Comparison of ENCODE assay signal across 18 mouse cellular contexts in the genomic region with DNA sequence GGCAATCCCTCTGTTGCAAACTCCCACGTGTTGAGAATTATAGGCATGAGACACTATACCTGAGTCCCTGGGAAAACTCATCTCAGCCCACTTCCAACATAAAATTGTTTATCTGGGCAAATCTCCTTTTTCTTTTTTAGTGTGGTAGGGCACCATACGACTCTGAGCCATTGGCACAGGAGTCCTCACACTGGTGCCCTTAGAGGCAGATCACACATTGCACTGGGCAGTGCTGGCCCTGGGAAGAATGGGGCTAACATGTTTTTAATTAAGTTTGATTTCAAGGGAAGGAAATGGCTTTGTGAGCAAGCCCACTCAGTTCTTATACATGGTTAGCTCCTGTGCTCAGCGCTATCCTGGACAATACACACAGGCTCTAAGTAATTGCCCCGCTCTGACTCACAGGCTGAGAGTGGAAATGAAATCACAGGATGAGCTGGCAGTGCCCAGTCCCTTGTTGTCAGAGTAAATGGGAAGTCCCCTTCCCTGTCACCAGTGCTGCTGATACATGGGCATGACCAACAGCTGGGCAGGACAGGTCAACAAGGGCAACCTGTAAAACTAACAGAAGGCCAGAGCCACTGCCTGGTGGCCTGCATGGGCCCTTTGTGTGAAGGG.
DNase-seq lines count a peak whose midpoint lies in the region; ATAC-seq lines count a peak whose summit lies in the region.
"Had no signal": no experiment of that assay in that cellular context is flagged by ENCODE, and none has a peak within 500 bp of the region (broad histone marks: within the 10 kb centered on the region; RNA-seq: fewer than 3 reads in every experiment).

No protein-coding gene starts in this region.

- no peak overlapping the region for H3K4me3 ChIP-seq in forebrain, embryonic 16.5 days (replicated peaks; ENCODE audit: low read length)
- no peak overlapping the region for H3K4me3 ChIP-seq in forebrain, embryonic 10.5 days
- H3K4me3 ChIP-seq: embryonic facial prominence, embryonic 12.5 days; forebrain, embryonic 12.5 days; heart, embryonic 13.5 days; layer of hippocampus, adult 2 months had no signal

- H3K27me3 ChIP-seq in forebrain, embryonic 16.5 days (replicated peaks; ENCODE audit: control insufficient read depth, insufficient read depth, low read length) = no peaks in the 10 kb centered on the region
- peaks cover 9% of the 10 kb centered on the region; the same call in 1 of the 2 replicates for H3K27me3 ChIP-seq in forebrain, embryonic 10.5 days (ENCODE audit: poor library complexity, severe bottlenecking)
- H3K27me3 ChIP-seq: embryonic facial prominence, embryonic 12.5 days; heart, embryonic 13.5 days had no signal

- WGBS in forebrain, embryonic 16.5 days = 75% methylated on average over 4 of the region's 4 CpGs
- WGBS in forebrain, embryonic 10.5 days = 74% methylated on average over 4 of the region's 4 CpGs

- no peak overlapping the region for H3K27ac ChIP-seq in forebrain, embryonic 16.5 days (ENCODE audit: low read length)
- no peak overlapping the region for H3K27ac ChIP-seq in forebrain, embryonic 10.5 days
- H3K27ac ChIP-seq: embryonic facial prominence, embryonic 12.5 days; forebrain, embryonic 12.5 days; heart, embryonic 13.5 days; layer of hippocampus, adult 2 months had no signal

- ATAC-seq in forebrain, embryonic 16.5 days = 0 out of 2 replicates have a peak, but pooled peaks have one; percentile 19
- ATAC-seq: liver, postnatal 0 days had no signal

- H3K4me1 ChIP-seq in forebrain, embryonic 16.5 days (replicated peaks; ENCODE audit: control insufficient read depth, insufficient read depth, low read length) = peaks cover 16% of the 10 kb centered on the region
- H3K4me1 ChIP-seq in forebrain, embryonic 10.5 days = peaks cover 29% of the 10 kb centered on the region

- no peak for DNase-seq in forebrain, embryonic 10.5 days (ENCODE audit: extremely low spot score, low spot score)
- DNase-seq in 3134 (ENCODE audit: extremely low read depth, insufficient read length, low spot score) (peak; percentile 50), adipocyte (ENCODE audit: low spot score) (peak; percentile 3)
- DNase-seq in fibroblast of lung, adult 2 months (ENCODE audit: low read depth) = peak; percentile 64
- DNase-seq in left cerebral cortex, adult 8-10 months (ENCODE audit: low spot score in 2 of 2) = no peak
- DNase-seq in left cerebral cortex, adult 11 months (ENCODE audit: low spot score) = no peak
- DNase-seq in ovary, postnatal 14 days (ENCODE audit: low spot score) = no peak
- DNase-seq: cerebellum, adult 9-10 months; gastrocnemius, postnatal 25 days; kidney, adult 9 months; liver, postnatal 0 days; right cerebral cortex, postnatal 14 days; thymus, postnatal 14 days had no signal

- H3K9ac ChIP-seq in forebrain, embryonic 16.5 days (replicated peaks; ENCODE audit: low read depth, low read length) = no peak overlapping the region
- H3K9ac ChIP-seq: embryonic facial prominence, embryonic 12.5 days; forebrain, embryonic 12.5 days; heart, embryonic 13.5 days; liver, postnatal 0 days had no signal

- H3K36me3 ChIP-seq in forebrain, embryonic 16.5 days (ENCODE audit: control insufficient read depth, insufficient read depth) = no peaks in the 10 kb centered on the region
- H3K36me3 ChIP-seq in forebrain, embryonic 10.5 days (replicated peaks) = no peaks in the 10 kb centered on the region
- H3K36me3 ChIP-seq: embryonic facial prominence, embryonic 12.5 days; forebrain, embryonic 12.5 days; heart, embryonic 13.5 days had no signal

- H3K4me2 ChIP-seq in forebrain, embryonic 16.5 days (ENCODE audit: low read length) = no peak overlapping the region
- H3K4me2 ChIP-seq: embryonic facial prominence, embryonic 12.5 days; forebrain, embryonic 12.5 days; heart, embryonic 13.5 days had no signal

- no peaks in the 10 kb centered on the region for H3K9me3 ChIP-seq in forebrain, embryonic 16.5 days (ENCODE audit: control insufficient read depth, low read length)
- no peaks in the 10 kb centered on the region for H3K9me3 ChIP-seq in forebrain, embryonic 10.5 days
- H3K9me3 ChIP-seq: embryonic facial prominence, embryonic 12.5 days; forebrain, embryonic 12.5 days; heart, embryonic 13.5 days had no signal

Comparison
In these comparisons a context has a peak if more than half of its experiments do, and no peak if none do; other contexts are left out.
1. DNase-seq: peak in 3134 (single experiment), adipocyte (single experiment) and fibroblast of lung, adult 2 months (single experiment); none in forebrain, embryonic 10.5 days (single experiment), left cerebral cortex, adult 8-10 months (0 of 2), left cerebral cortex, adult 11 months (single experiment) and ovary, postnatal 14 days (single experiment).